10 mouse cellular contexts compared by ENCODE assay signal in the genomic region with DNA sequence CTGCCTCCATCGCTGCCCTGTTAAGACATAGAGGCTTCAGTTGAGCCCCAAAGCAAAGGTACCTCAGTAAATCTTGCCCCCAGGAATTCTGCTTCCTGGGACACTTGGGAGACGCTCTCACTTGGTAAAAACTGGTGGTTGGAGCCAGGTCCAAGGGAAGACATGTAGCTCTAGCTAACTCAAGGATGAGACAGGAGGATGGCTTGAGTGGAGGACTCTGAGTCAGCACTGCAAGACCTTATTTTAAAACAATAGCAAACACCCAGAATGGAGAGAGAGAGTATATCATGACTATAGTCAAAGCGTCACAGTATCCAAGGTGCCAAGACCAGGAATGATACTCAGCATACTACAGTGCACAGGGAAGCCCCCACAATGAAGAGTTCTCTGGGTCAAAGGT. TPM values are rescaled to one million over a fixed set of nuclear protein-coding genes. Genes with fewer than 3 reads are reported as not detected.
A peak's percentile ranks its signal among the peaks of the same experiment; 100 is the strongest.
DNase-seq lines count a peak whose midpoint lies in the region; ATAC-seq and TF ChIP-seq lines count a peak whose summit lies in the region.
"Had no signal": no experiment of that assay in that cellular context is flagged by ENCODE, and none has a peak within 500 bp of the region (broad histone marks: within the 10 kb centered on the region; RNA-seq: fewer than 3 reads in every experiment).

No protein-coding gene starts in this region.

- DNase-seq in embryonic facial prominence, embryonic 14.5 days (ENCODE audit: low spot score) = no peak
- DNase-seq in limb, embryonic 11.5 days (ENCODE audit: low spot score) = no peak
- no peak for DNase-seq in midbrain, postnatal 0 days (ENCODE audit: low spot score)
- DNase-seq in retina, postnatal 1 day = no peak
- DNase-seq in left cerebral cortex, postnatal 36 days (ENCODE audit: low spot score in 2 of 2) = no peak
- no peak for DNase-seq in thymus, postnatal 10 days (ENCODE audit: low spot score in 2 of 2)
- DNase-seq: adrenal gland, adult 2 months had no signal

- no peak for TF ChIP-seq CTCF in intestine, postnatal 0 days (IDR thresholded peaks at IDR 0.05; ENCODE audit: low read depth)
- no peak for TF ChIP-seq CTCF in midbrain, postnatal 0 days (IDR thresholded peaks at IDR 0.05)

- ATAC-seq in intestine, embryonic 15.5 days = no peak
- ATAC-seq in intestine, postnatal 0 days = no peak
- ATAC-seq in embryonic facial prominence, embryonic 14.5 days (ENCODE audit: low read depth) = no peak
- no peak for ATAC-seq in limb, embryonic 11.5 days (ENCODE audit: insufficient number of reproducible peaks, low FRiP score, low TSS enrichment, low read depth)
- ATAC-seq in midbrain, postnatal 0 days (ENCODE audit: low FRiP score) = no peak

- no peak overlapping the region for H3K4me3 ChIP-seq in intestine, embryonic 15.5 days (replicated peaks)
- H3K4me3 ChIP-seq in intestine, postnatal 0 days (ENCODE audit: low read depth, low read length) = no peak overlapping the region
- H3K4me3 ChIP-seq in embryonic facial prominence, embryonic 14.5 days (ENCODE audit: low read depth, low read length) = peak overlapping the region; percentile 90
- no peak overlapping the region for H3K4me3 ChIP-seq in limb, embryonic 11.5 days (ENCODE audit: low read depth, low read length)
- H3K4me3 ChIP-seq in midbrain, postnatal 0 days (ENCODE audit: low read depth, low read length) = peak overlapping the region; percentile 96; the same call in 1 of the 2 replicates

- no peak overlapping the region for H3K9ac ChIP-seq in intestine, embryonic 15.5 days
- no peak overlapping the region for H3K9ac ChIP-seq in intestine, postnatal 0 days (ENCODE audit: low read depth, low read length)
- no peak overlapping the region for H3K9ac ChIP-seq in embryonic facial prominence, embryonic 14.5 days (ENCODE audit: low read depth, low read length)
- no peak overlapping the region for H3K9ac ChIP-seq in limb, embryonic 11.5 days (ENCODE audit: low read length)
- H3K9ac ChIP-seq in midbrain, postnatal 0 days (replicated peaks; ENCODE audit: low read length, poor library complexity, severe bottlenecking) = no peak overlapping the region

- intact Hi-C loops in left cerebral cortex, postnatal 36 days (cut with DNase I) = loop anchor here (5.0 kb wide), 3 partner anchors 40 to 120 kb away; a partner anchor contains a TSS

- no peak overlapping the region for H3K27ac ChIP-seq in intestine, embryonic 15.5 days
- no peak overlapping the region for H3K27ac ChIP-seq in intestine, postnatal 0 days (ENCODE audit: low read depth, low read length)
- no peak overlapping the region for H3K27ac ChIP-seq in embryonic facial prominence, embryonic 14.5 days (replicated peaks; ENCODE audit: low read depth, low read length)
- H3K27ac ChIP-seq in limb, embryonic 11.5 days (replicated peaks; ENCODE audit: low read depth, low read length) = no peak overlapping the region
- H3K27ac ChIP-seq in midbrain, postnatal 0 days (ENCODE audit: low read depth, low read length) = no peak overlapping the region
- H3K27ac ChIP-seq: kidney, postnatal 0 days had no signal

- no peaks in the 10 kb centered on the region for H3K27me3 ChIP-seq in intestine, embryonic 15.5 days (replicated peaks)
- no peaks in the 10 kb centered on the region for H3K27me3 ChIP-seq in intestine, postnatal 0 days (replicated peaks; ENCODE audit: control insufficient read depth, insufficient read depth, low read length)
- no peaks in the 10 kb centered on the region for H3K27me3 ChIP-seq in embryonic facial prominence, embryonic 14.5 days (replicated peaks; ENCODE audit: control insufficient read depth, insufficient read depth, low read length)
- H3K27me3 ChIP-seq in limb, embryonic 11.5 days (ENCODE audit: control insufficient read depth, insufficient read depth, low read length) = no peaks in the 10 kb centered on the region
- no peaks in the 10 kb centered on the region for H3K27me3 ChIP-seq in midbrain, postnatal 0 days (ENCODE audit: insufficient read depth, low read length)

- H3K36me3 ChIP-seq in intestine, embryonic 15.5 days = no peaks in the 10 kb centered on the region
- no peaks in the 10 kb centered on the region for H3K36me3 ChIP-seq in intestine, postnatal 0 days (ENCODE audit: control insufficient read depth, insufficient read depth)
- peaks cover 20% of the 10 kb centered on the region; the same call in 1 of the 2 replicates for H3K36me3 ChIP-seq in embryonic facial prominence, embryonic 14.5 days (ENCODE audit: control insufficient read depth, insufficient read depth, low read length)
- H3K36me3 ChIP-seq in limb, embryonic 11.5 days (ENCODE audit: control insufficient read depth, insufficient read depth, low read length) = no peaks in the 10 kb centered on the region
- H3K36me3 ChIP-seq in midbrain, postnatal 0 days (ENCODE audit: insufficient read depth, low read length) = no peaks in the 10 kb centered on the region

- 92% methylated on average over 3 of the region's 3 CpGs for WGBS in intestine, embryonic 15.5 days
- WGBS in intestine, postnatal 0 days = 92% methylated on average over 3 of the region's 3 CpGs
- WGBS in embryonic facial prominence, embryonic 14.5 days = 89% methylated on average over 3 of the region's 3 CpGs
- WGBS in limb, embryonic 11.5 days = 87% methylated on average over 3 of the region's 3 CpGs
- 83% methylated on average over 3 of the region's 3 CpGs for WGBS in midbrain, postnatal 0 days

- H3K4me2 ChIP-seq in intestine, embryonic 15.5 days (replicated peaks) = 0 out of 2 replicates have a peak overlapping the region, but pooled peaks have one; percentile 0
- no peak overlapping the region for H3K4me2 ChIP-seq in intestine, postnatal 0 days (replicated peaks; ENCODE audit: low read depth)
- peak overlapping the region; percentile 99 for H3K4me2 ChIP-seq in embryonic facial prominence, embryonic 14.5 days (ENCODE audit: low read depth, low read length)
- H3K4me2 ChIP-seq in limb, embryonic 11.5 days (ENCODE audit: low read depth, severe bottlenecking) = peak overlapping the region; percentile 90; the same call in 1 of the 2 replicates
- H3K4me2 ChIP-seq in midbrain, postnatal 0 days (ENCODE audit: low read depth, low read length, poor library complexity, severe bottlenecking) = peak overlapping the region; percentile 86

- no peaks in the 10 kb centered on the region for H3K9me3 ChIP-seq in intestine, embryonic 15.5 days
- H3K9me3 ChIP-seq in intestine, postnatal 0 days (ENCODE audit: control insufficient read depth) = no peaks in the 10 kb centered on the region
- no peaks in the 10 kb centered on the region for H3K9me3 ChIP-seq in embryonic facial prominence, embryonic 14.5 days (ENCODE audit: control insufficient read depth, low read length)
- H3K9me3 ChIP-seq in limb, embryonic 11.5 days (ENCODE audit: control insufficient read depth, low read length) = no peaks in the 10 kb centered on the region
- no peaks in the 10 kb centered on the region for H3K9me3 ChIP-seq in midbrain, postnatal 0 days (ENCODE audit: low read length)

- peaks cover 14% of the 10 kb centered on the region for H3K4me1 ChIP-seq in intestine, embryonic 15.5 days (replicated peaks)
- H3K4me1 ChIP-seq in intestine, postnatal 0 days (replicated peaks; ENCODE audit: control insufficient read depth, insufficient read depth, low read length) = 0 out of 2 replicates have a peak, but pooled peaks cover 4% of the 10 kb centered on the region
- H3K4me1 ChIP-seq in embryonic facial prominence, embryonic 14.5 days (ENCODE audit: control insufficient read depth, insufficient read depth, low read length) = peaks cover 16% of the 10 kb centered on the region
- peaks cover 7% of the 10 kb centered on the region for H3K4me1 ChIP-seq in limb, embryonic 11.5 days (ENCODE audit: control insufficient read depth, insufficient read depth, low read length)
- peaks cover 10% of the 10 kb centered on the region; the same call in 1 of the 2 replicates for H3K4me1 ChIP-seq in midbrain, postnatal 0 days (ENCODE audit: insufficient read depth, low read length)

RNA-seq across cellular contexts. Expression of a gene that starts 2.4 kb away (rescaled TPM):
- 26.1 and 32.0 TPM in 2 replicates for polyA plus RNA-seq in intestine, embryonic 15.5 days (2015; fragmentation: Nextera tagmentation; extraction: Ambion mirVana)
- 7.5 and 9.6 TPM in 2 replicates for polyA plus RNA-seq in intestine, postnatal 0 days (2015; fragmentation: Nextera tagmentation; extraction: Ambion mirVana)
- polyA plus RNA-seq in embryonic facial prominence, embryonic 14.5 days (2014; fragmentation: Nextera tagmentation; extraction: Ambion mirVana) = 46.5 and 61.2 TPM in 2 replicates
- 86.6 and 86.8 TPM in 2 replicates for polyA plus RNA-seq in limb, embryonic 11.5 days (2014; fragmentation: Nextera tagmentation; extraction: Ambion mirVana)
- total RNA-seq in midbrain, postnatal 0 days (2014; rRNA removed) = 37.3 and 37.7 TPM in 2 replicates
- polyA plus RNA-seq in midbrain, postnatal 0 days (2015; fragmentation: Nextera tagmentation; extraction: Ambion mirVana) = 16.1 and 22.5 TPM in 2 replicates
- total RNA-seq in left cerebral cortex, postnatal 36 days (2021) = 10 to 100 TPM; 17.7 to 28.0 TPM

Comparison
In these comparisons a context has a peak if more than half of its experiments do, and no peak if none do; other contexts are left out.
1. H3K4me3 ChIP-seq: peak in embryonic facial prominence, embryonic 14.5 days (single experiment) and midbrain, postnatal 0 days (single experiment); none in intestine, embryonic 15.5 days (single experiment), intestine, postnatal 0 days (single experiment) and limb, embryonic 11.5 days (single experiment).